Mouse (Mus musculus) forebrain, embryonic 11.5 days (tissue): Measurements from ENCODE around the gene Nop53. TPM values are rescaled to one million over a fixed set of nuclear protein-coding genes. Genes with fewer than 3 reads are reported as not detected.
"Not testable (repeated sequence)": the region's sequence is repeated elsewhere in the genome, so short reads cannot be mapped to it uniquely, and the experiment has no call there.

Experiments
- ATAC-seq: fragments of 200-750 bp; cut with Nextera tagmentation; replicated peaks from 2 replicates; pipeline ENCODE4 v1.8.0; 2017; ENCODE audit warnings: moderate TSS enrichment; ENCODE audit not compliant: low FRiP score
- DNase-seq: peaks from one replicate; pipeline ENCODE4 v3.0.0-alpha.2; 2017; ENCODE audit warnings: low spot score
- H3K27ac ChIP-seq: fragments of 300-500 bp; sonication (generic); 2 replicates; pipeline ENCODE4 v1.5.1; 2014; ENCODE audit warnings: low read depth, low read length
- H3K27me3 ChIP-seq: fragments of 300-500 bp; sonication (generic); 2 replicates; pipeline ENCODE4 v1.6.1; 2014; ENCODE audit warnings: mild to moderate bottlenecking, low read length, mixed read lengths; ENCODE audit not compliant: control insufficient read depth, insufficient read depth
- H3K36me3 ChIP-seq: fragments of 300-500 bp; sonication (generic); 2 replicates; pipeline ENCODE4 v1.6.1; 2014; ENCODE audit warnings: mild to moderate bottlenecking, low read length, moderate library complexity, mixed read lengths; ENCODE audit not compliant: control insufficient read depth, insufficient read depth
- H3K4me1 ChIP-seq: fragments of 300-500 bp; sonication (generic); replicated peaks from 2 replicates; pipeline ENCODE4 v1.6.1; 2014; ENCODE audit warnings: low read length, mixed read lengths; ENCODE audit not compliant: control insufficient read depth, insufficient read depth
- H3K4me2 ChIP-seq: fragments of 300-500 bp; sonication (generic); 2 replicates; pipeline ENCODE4 v1.6.1; 2014; ENCODE audit warnings: low read depth, mild to moderate bottlenecking, low read length, moderate library complexity, mixed read lengths; ENCODE audit not compliant: severe bottlenecking
- H3K4me3 ChIP-seq: fragments of 300-500 bp; sonication (generic); 2 replicates; pipeline ENCODE4 v1.5.1; 2014; ENCODE audit warnings: low read depth, low read length
- H3K9ac ChIP-seq: fragments of 300-500 bp; sonication (generic); 2 replicates; pipeline ENCODE4 v1.6.1; 2014; ENCODE audit warnings: low read length
- H3K9me3 ChIP-seq: fragments of 300-500 bp; sonication (generic); 2 replicates; pipeline ENCODE4 v1.6.1; 2016; ENCODE audit warnings: low read length, mixed read lengths; ENCODE audit not compliant: control insufficient read depth
- WGBS: fragments of 180-500 bp; shearing (Covaris S2); extraction: QIAGEN DNeasy Blood & Tissue Kit; methylation state at CpG from one replicate; pipeline ENCODE4 v1.1.7; 2014; 5-methylcytosine and 5-hydroxymethylcytosine counted together
- polyA plus RNA-seq: library from polyadenylated mRNA; unstranded; fragments of >200 nt; fragmentation: Nextera tagmentation; extraction: Ambion mirVana; gene quantifications from 2 replicates; pipeline ENCODE4 v1.2.1, GENCODE M21; 2014

Gene Nop53
- polyA plus RNA-seq, 1 experiment from 2014 or later = 174 TPM

DNA sequence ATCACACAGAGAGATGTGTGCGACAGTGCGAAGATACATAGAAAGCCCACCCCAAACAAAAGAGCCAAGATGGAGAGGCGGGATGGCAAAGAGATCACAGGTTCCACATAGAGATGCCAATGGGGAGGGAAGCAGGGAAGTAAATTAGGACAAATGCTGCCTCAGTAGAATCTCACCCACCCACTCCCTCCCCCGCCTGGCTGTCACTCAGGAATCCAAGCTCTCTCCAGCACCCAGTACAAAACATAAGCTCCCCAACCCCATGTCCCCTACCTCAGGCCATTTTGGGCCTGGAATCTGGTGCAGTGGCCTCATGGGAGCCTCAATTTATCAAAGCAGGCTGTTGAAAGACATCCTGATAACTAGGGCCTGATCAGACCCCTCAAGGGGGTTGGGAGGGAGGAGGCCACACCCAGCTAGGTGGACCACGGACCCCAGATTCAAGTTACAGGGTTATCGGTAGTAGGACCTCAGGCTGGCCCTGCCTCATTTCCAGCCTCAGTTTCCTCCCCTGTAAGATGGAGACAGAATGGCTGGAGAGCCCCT is 25.2 kb downstream of the Nop53 start:
- peak overlapping the region; percentile 61 for H3K4me3 ChIP-seq
- H3K9ac ChIP-seq = peak overlapping the region; percentile 81
- 91% methylated on average over 6 of the region's 6 CpGs for WGBS
- H3K27me3 ChIP-seq = no peaks in the 10 kb centered on the region
- peaks cover 11% of the 10 kb centered on the region for H3K36me3 ChIP-seq
- H3K4me2 ChIP-seq = peak overlapping the region; percentile 72
- H3K27ac ChIP-seq = no peak overlapping the region
- DNase-seq (no peak), ATAC-seq (no peak)
- H3K9me3 ChIP-seq = no peaks in the 10 kb centered on the region
- peaks cover 12% of the 10 kb centered on the region for H3K4me1 ChIP-seq

DNA sequence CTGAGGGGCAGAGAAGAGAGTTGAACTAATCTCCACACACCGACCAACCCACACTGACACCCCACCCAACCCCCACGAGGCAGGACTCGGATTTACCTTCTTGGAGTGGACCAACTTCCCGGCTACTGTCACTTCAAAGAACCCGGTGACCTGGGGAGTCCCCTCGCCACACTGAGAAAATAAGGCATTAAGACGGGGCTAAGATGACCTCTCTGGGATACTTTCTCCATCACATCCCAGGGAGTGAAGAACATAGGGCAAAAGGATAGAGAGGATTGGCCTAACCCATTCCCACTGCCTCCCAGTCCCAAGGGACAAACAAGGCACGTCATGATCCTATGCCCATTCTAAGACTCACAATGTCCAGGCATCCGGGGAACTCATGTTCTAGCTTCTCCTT is 25.9 kb downstream of the Nop53 start:
- peaks cover 12% of the 10 kb centered on the region for H3K4me1 ChIP-seq
- no peaks in the 10 kb centered on the region for H3K9me3 ChIP-seq
- no peak overlapping the region for H3K4me2 ChIP-seq
- peaks cover 11% of the 10 kb centered on the region for H3K36me3 ChIP-seq
- DNase-seq = no peak
- no peak overlapping the region for H3K4me3 ChIP-seq
- no peaks in the 10 kb centered on the region for H3K27me3 ChIP-seq
- H3K9ac ChIP-seq = no peak overlapping the region
- WGBS = 94% methylated on average over 9 of the region's 9 CpGs
- no peak overlapping the region for H3K27ac ChIP-seq
- ATAC-seq = no peak

DNA sequence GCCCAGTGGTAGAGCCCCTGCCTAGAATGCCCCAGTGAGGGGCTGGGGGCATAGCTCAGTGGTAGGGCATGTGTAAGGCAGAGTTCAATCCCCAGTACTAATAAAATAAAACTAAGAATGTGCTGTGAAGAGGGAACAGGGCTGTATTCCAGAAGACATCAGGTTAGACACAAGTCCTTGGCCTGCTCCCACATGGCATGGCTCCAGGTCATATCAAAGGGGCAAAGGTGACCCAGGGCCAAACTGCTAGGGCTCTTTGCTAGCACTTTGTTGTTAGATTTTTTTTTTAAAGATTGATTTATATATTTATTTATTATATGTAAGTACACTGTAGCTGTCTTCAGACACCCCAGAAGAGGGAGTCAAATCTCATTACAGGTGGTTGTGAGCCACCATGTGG is 27.5 kb downstream of the Nop53 start:
- no peak for DNase-seq
- Histone ChIP-seq H3K9ac (no peak overlapping the region), H3K27ac (no peak overlapping the region), H3K4me2 (no peak overlapping the region), H3K4me3 (no peak overlapping the region), H3K36me3 (peaks cover 11% of the 10 kb centered on the region), H3K4me1 (peaks cover 12% of the 10 kb centered on the region), H3K27me3 (no peaks in the 10 kb centered on the region), H3K9me3 (no peaks in the 10 kb centered on the region)
- ATAC-seq = no peak

- H3K4me3 ChIP-seq = no peak overlapping the region
- H3K4me1 ChIP-seq = peaks cover 8% of the 10 kb centered on the region
- WGBS = 84% methylated on average over 4 of the region's 4 CpGs
- H3K36me3 ChIP-seq = peaks cover 11% of the 10 kb centered on the region
- no peak overlapping the region for H3K4me2 ChIP-seq
- H3K9me3 ChIP-seq = no peaks in the 10 kb centered on the region
- no peak overlapping the region for H3K27ac ChIP-seq
- H3K9ac ChIP-seq = no peak overlapping the region
- H3K27me3 ChIP-seq = no peaks in the 10 kb centered on the region
- no peak for ATAC-seq
- no peak for DNase-seq
Observed at GRCm38 (mm10) chr7:15916996-15917395, 28.9 kb downstream of the Nop53 start.

GRCm38 (mm10) chr7:15916134-15916723 is 29.6 kb downstream of the Nop53 start:
- DNase-seq (no peak), ATAC-seq (no peak)
- WGBS = 82% methylated on average over 3 of the region's 3 CpGs
- H3K27me3 ChIP-seq = no peaks in the 10 kb centered on the region
- H3K36me3 ChIP-seq = peaks cover 11% of the 10 kb centered on the region
- no peak overlapping the region for H3K27ac ChIP-seq
- H3K9ac ChIP-seq = no peak overlapping the region
- H3K4me2 ChIP-seq = no peak overlapping the region
- H3K4me3 ChIP-seq = no peak overlapping the region
- no peaks in the 10 kb centered on the region for H3K9me3 ChIP-seq
- peaks cover 8% of the 10 kb centered on the region for H3K4me1 ChIP-seq

DNA sequence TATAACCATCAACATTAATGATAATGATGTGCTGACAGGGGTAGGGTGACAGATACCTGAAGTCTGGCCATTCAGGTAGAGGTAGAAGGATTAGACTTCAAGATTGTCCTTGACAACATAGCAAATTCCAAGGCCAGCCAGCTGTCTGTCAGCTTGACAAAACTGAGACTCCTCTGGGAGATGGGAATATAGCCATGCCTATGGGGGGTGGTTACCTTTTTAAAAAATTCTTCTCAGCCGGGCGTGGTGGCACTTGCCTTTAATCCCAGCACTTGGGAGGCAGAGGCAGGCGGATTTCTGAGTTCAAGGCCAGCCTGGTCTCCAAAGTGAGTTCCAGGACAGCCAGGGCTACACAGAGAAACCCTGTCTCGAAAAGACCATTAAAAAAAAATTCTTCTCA is 30.2 kb downstream of the Nop53 start:
- not testable (repeated sequence) for DNase-seq, H3K4me2 ChIP-seq, H3K9me3 ChIP-seq, H3K27ac ChIP-seq, ATAC-seq, H3K4me1 ChIP-seq, H3K27me3 ChIP-seq, H3K4me3 ChIP-seq, H3K9ac ChIP-seq
- 90% methylated on average over 4 of the region's 4 CpGs for WGBS
- peaks cover 11% of the 10 kb centered on the region for H3K36me3 ChIP-seq

DNA sequence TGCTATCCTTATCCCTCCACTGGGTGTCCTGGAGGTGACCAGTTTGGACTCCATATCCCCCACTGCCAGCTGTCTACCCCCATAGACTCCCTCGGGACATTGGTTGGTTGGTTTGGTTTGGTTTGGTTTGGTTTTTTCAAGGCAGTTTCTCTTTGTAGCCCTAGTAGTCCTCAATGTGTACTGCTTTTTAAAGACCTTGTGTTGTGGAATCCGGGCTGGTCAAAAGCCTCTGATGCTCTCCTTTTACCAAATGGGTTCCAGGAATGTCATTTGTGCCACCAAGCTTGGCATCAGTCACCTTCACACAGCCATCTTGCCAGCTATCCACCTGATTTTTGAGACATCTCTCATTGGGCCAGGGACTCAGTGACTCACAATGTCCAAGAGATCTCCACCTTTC is 31.1 kb downstream of the Nop53 start:
- no peak for ATAC-seq
- H3K9ac ChIP-seq = no peak overlapping the region
- no peak for DNase-seq
- no peaks in the 10 kb centered on the region for H3K9me3 ChIP-seq
- H3K27me3 ChIP-seq = no peaks in the 10 kb centered on the region
- no peak overlapping the region for H3K4me3 ChIP-seq
- peaks cover 8% of the 10 kb centered on the region for H3K36me3 ChIP-seq
- WGBS = 94% methylated on average over 2 of the region's 2 CpGs
- no peaks in the 10 kb centered on the region for H3K4me1 ChIP-seq
- no peak overlapping the region for H3K27ac ChIP-seq
- no peak overlapping the region for H3K4me2 ChIP-seq

DNA sequence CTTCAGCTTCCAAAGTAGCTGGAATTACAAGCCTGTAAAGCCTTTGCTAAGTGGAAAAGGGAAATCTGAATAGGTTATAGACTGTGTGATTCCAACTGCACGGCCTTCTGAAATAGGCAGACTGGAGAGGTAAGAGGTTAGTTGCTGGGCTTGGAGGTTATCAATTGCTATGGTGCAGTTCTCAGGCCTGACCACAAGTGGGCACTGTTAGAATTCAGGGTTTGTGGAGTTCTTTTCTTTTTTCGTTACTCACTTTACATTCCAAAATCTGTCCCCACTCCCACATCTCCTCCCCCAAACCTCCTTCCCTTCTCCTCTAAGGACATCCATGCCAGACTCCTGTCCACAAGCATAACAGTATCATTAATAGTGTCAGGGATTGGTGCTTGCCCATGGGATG is 31.6 kb downstream of the Nop53 start:
- Histone ChIP-seq H3K9ac (no peak overlapping the region), H3K27me3 (no peaks in the 10 kb centered on the region), H3K27ac (no peak overlapping the region), H3K4me3 (no peak overlapping the region), H3K4me1 (no peaks in the 10 kb centered on the region), H3K9me3 (no peaks in the 10 kb centered on the region), H3K4me2 (no peak overlapping the region), H3K36me3 (peaks cover 3% of the 10 kb centered on the region)
- 48% methylated on average over 2 of the region's 2 CpGs for WGBS
- peak; percentile 71 for DNase-seq
- no peak for ATAC-seq

- no peak overlapping the region for H3K27ac ChIP-seq
- DNase-seq (peak; percentile 93), ATAC-seq (peak; percentile 78)
- WGBS = 1% methylated on average over 4 of the region's 4 CpGs
- no peaks in the 10 kb centered on the region for H3K9me3 ChIP-seq
- no peaks in the 10 kb centered on the region for H3K27me3 ChIP-seq
- H3K4me3 ChIP-seq = no peak overlapping the region
- H3K36me3 ChIP-seq = no peaks in the 10 kb centered on the region; the same call in 1 of the 2 replicates
- no peak overlapping the region for H3K4me2 ChIP-seq
- H3K4me1 ChIP-seq = no peaks in the 10 kb centered on the region
- H3K9ac ChIP-seq = no peak overlapping the region
Observed at GRCm38 (mm10) chr7:15912183-15912582, 33.7 kb downstream of the Nop53 start.
